Mouse (Mus musculus) CD8-positive naive resting alpha-beta T cell, adult 2 months (primary cell): Measurements from ENCODE around the gene Slc35a3.

Experiments used
- DNase-seq, 2 experiments: peaks; one replicate each; pipeline ENCODE4 v3.0.0; 2022; ENCODE audit warnings: low read depth in 2 of 2, low spot score in 2 of 2

The Slc35a3 gene

DNA sequence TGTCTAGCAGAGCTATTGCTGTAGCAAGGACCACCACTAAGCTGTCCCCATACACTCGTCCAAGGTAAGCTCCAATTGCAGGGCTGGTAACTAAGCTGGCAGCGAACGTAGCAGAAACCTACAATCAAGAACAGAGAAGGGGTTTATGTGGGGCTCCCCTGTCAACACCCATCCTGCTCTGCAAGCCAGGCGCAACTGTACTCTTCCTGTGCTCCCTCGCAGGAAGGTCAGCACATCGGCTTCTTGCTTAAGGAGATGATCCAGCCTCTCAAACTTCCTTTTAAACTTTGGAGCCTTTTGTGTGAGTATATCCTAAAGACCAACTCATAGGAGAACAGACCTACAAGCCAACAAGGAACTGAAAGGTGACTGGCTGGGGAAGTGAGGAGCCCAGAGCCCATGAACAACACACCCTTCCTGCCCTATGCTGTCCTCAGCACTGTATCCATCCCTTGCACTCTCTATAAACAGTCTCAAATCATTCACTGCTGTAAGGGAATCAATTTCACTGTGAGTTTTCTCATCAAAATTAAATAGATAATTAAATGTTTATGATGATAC lies 70.7 kb downstream of the Slc35a3 start:
- no peak for DNase-seq

DNA sequence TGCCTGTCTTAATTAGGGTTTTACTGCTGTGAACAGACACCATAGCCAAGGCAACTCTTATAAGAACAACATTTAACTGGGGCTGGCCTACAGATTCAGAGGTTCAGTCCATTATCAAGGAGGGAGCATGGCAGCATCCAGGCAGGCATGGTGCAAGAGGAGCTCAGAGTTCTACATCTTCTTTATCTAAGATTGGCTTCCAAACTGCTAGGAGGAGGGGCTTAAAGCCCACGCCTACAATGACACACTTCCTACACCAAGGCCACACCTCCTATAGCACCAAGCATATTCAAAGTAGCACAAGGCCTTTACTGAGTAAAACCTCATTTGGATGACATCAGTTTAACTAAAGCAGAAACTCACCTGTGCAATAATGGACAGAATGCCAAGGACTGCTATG lies 72.6 kb downstream of the Slc35a3 start:
- no peak for DNase-seq

DNA sequence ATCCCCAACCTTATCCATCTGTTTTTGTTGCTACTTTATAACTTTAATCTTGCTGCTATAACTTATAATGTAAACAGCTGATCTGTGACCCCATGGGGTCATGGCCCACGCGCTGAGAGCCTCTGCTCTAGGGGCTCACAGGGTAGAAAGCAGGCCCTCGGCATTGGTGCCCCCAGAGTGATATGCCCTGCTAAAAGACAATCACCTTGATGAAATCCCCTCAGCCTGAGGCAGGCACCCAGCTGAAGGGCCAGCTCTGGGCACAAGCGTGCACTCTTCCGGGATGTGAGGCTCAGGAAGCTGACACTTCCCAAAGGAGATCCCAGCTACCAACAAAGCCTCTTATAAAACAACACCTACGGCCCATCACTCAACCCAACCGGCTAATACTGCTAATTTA lies 74.1 kb downstream of the Slc35a3 start:
- DNase-seq = no peak

DNA sequence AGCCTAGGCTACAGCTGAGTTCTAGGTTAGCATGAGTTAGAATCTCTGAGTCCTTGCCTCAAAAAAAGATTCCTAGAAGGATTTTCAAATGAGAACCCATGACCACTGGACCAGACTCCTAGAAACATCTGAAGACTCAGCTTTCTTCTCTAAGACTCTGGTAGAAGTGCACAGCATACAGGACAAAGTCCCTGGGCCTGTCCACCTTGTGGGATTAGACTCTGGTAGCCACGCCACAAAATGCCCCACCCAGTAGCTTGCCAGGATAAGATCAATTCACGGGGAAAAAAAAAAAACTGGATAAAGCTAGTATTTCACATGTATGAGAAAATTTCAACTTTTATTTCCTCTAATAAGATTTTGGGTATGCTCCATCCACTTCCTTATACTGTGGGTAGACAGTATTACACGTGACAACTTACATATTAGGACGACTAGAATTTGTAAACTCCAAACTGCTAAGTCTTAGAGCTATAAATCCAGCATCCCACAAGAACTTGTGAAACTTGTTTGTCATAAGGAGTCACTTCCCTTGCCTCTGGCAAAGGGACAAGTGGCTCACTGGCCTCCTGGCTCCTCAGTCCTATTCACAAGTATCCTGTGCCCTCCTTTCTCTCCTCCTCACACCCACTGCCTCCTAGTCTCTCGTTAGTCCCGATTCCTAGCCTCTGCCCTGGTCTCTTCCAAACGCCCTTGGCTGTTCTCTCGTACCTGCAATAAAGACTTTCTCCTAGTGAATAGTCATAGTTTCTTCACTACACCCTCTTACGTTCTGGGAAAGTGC lies 74.7 kb downstream of the Slc35a3 start:
- DNase-seq = no peak

DNA sequence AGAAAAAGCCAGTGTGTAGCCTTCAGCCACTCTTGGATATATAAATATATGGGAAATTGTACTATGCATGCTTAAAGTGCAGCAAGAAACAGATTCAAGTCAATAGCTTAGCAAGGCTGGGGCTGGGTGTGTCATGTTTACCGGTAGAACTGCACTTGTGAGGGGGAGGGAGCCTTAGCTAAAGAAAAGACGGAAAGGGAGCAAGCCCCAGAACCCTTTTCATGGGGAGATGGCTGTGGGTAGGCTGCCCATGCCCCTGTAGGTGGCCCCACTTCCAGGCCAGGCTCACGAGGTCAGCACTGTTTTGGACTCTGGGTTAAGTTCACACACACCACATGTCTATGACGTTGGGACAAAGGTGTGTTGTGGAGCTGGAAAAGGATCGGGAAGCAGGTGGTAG lies 76.8 kb downstream of the Slc35a3 start:
- DNase-seq = no peak

DNA sequence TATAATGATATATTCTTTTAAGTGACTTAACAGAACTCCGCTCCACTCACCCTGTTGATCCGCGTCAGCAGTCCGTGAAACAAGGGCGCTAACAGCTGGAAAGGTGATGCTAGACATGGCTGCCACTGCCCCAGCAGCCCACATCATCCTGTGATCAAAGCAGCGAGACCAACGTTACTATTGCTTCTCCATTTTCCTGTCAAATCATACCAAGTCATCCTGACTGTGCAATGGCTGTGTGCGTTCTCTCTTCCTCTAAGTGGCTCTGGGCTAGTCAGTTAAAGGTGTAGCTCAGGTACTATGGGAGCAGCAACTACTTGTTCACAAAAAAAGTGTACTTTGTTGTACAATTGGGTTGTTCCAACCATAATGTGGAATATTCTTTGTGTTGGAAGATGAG lies 77.8 kb downstream of the Slc35a3 start:
- DNase-seq = no peak

DNA sequence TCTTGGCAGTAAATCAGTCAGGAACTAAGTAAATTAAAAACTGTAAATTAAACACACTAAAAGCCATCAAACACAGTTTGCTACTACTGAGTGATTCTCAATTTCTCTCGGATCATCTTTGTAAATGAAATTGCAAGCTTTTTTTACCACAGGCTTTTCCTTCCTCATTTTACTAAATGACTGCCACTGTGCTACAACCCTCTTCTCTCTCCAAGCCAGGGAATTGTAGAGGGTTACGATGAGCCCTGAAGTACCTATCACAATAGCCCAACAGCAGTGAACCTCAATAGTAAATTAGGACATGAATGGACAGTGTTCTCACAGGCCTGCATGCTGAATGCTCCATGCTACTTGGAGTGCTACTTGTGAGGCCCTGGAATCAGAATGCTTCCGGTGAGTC lies 78.5 kb downstream of the Slc35a3 start:
- DNase-seq = no peak

DNA sequence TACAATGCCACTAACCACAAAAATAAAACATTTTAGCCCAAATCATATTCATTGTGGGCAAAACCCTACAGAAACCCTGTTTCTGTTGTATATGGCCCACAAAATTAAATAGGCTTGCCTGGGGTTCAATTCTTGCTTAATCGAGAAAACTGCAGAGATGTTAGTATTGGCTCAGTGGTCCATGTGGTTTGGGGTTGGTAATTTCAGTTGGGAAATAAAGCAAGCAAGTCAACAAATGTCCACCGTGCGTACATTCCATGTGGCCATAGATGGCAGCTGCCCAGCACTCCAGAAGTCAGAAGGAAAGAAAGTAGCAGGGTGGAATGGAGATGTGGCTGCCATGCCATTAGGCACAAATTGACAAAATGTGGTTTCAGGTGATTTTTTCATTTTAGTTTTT lies 79.7 kb downstream of the Slc35a3 start:
- DNase-seq = no peak

DNA sequence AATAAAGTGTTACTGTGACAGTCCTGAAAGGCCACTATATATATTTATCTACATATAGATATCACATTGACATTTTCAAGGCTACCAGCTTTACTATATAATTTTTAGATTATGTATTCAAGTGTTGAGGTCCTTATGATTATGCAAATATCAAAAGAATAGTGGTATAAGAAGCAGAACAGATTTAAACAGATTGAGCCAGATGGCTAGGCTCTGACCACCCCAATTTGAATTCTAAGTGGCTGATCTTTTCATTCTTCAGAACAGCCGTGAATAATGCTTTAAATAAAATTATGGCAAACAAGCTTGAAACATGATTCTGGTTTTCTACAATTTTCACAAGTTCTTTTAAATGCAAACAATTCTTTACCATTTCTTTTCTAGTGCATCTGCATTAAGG lies 81.2 kb downstream of the Slc35a3 start:
- no peak for DNase-seq

DNA sequence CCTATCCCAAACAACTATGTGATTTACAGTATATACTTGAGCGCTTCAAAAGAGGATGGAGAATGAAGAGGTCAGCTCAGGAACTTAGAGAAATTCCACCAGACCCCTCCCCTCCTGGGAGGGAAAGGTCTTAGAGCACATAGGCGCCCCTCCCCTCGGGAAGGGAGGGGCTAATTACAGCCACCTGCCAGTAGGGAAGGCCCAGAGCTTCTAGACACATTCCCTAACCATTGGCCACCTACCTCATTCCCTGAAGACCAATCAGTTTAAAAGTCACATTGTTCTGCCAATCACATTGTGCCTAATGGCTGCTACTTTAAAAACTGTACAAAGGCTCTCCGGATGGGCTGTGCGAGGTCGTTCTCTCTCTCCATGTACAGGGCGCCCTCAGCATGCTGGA lies 90.0 kb downstream of the Slc35a3 start:
- no peak for DNase-seq

DNA sequence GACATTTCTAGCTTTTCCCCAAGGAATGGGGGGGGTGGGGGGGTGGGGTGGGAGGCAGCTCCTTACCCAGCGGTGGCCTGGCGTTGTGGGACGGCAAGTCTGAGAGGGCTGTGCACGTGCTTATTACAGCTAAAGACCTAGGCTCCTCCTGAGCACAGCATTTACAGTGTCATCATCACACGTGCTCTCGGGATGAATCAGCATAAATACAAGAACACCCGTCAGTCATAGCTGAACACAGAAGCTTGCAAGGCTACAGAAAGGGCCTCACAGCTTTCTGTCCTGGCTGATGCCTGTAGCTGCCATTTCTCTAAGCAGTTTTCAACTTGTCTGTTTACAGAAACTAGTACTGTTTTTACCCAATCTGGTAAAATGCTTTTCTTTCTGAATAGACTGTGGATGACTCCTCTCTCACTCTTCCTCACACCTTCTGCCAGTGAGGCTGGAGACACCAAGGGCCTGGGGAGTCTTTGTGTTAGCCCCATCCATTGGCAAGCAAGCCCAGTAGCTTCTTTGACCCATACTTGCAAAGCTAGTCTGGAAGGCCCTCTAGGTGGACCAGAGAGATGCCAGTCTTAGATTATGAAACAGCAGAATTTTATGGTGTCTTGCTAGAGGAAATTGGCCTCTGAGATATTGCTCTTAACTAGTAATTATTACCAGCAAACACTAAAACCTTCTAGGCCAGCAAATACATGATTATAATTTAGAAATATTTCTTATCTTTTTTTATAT lies 91.8 kb downstream of the Slc35a3 start:
- no peak for DNase-seq
